Mouse (Mus musculus): ENCODE measurements around the gene Klhl29. TPM values are rescaled to one million over a fixed set of nuclear protein-coding genes. Genes with fewer than 3 reads are reported as not detected.
A peak's percentile ranks its signal among the peaks of the same experiment; 100 is the strongest.

Klhl29 gene
- polyA plus RNA-seq, 2 experiments: 4.9 to 14.0 TPM

GRCm38 (mm10) chr12:5070131-5070530 is 305.4 kb downstream of the Klhl29 start:
- no peaks in the 10 kb centered on the region for H3K36me3 ChIP-seq (ENCODE audit: control insufficient read depth, insufficient read depth, low read length)

GRCm38 (mm10) chr12:5067590-5067989 is 307.9 kb downstream of the Klhl29 start:
- no peak for ATAC-seq (ENCODE audit: low FRiP score, low read depth)
- H3K27ac ChIP-seq (replicated peaks; ENCODE audit: low read depth, low read length): no peak overlapping the region
- no peak for DNase-seq (ENCODE audit: low spot score)
- H3K4me2 ChIP-seq (replicated peaks; ENCODE audit: low read depth, low read length, severe bottlenecking): no peak overlapping the region
- H3K4me1 ChIP-seq (ENCODE audit: control insufficient read depth, insufficient read depth, low read length): no peaks in the 10 kb centered on the region
- no peak for TF ChIP-seq POLR2A (IDR thresholded peaks at IDR 0.05; ENCODE audit: borderline replicate concordance, extremely low read depth, insufficient read depth, insufficient read length)
- H3K27me3 ChIP-seq (ENCODE audit: control insufficient read depth, insufficient read depth, low read length): no peaks in the 10 kb centered on the region
- 51% methylated on average over 3 of the region's 3 CpGs for WGBS
- H3K4me3 ChIP-seq (replicated peaks; ENCODE audit: low read length): no peak overlapping the region
- H3K36me3 ChIP-seq (ENCODE audit: control insufficient read depth, insufficient read depth, low read length): no peaks in the 10 kb centered on the region
- H3K9me3 ChIP-seq (ENCODE audit: control insufficient read depth, low read length): no peaks in the 10 kb centered on the region
- H3K9ac ChIP-seq (ENCODE audit: low read depth, low read length, severe bottlenecking): no peak overlapping the region

More at GRCm38 (mm10) chr12:5070131-5070530, 305.4 kb downstream of the Klhl29 start:
- 73% methylated on average over 3 of the region's 3 CpGs for WGBS
- no peak for TF ChIP-seq POLR2A (IDR thresholded peaks at IDR 0.05; ENCODE audit: borderline replicate concordance, extremely low read depth, insufficient read depth, insufficient read length)
- no peak for DNase-seq (ENCODE audit: low spot score)
- no peak for ATAC-seq (ENCODE audit: low FRiP score, low read depth)
- H3K4me3 ChIP-seq (replicated peaks; ENCODE audit: low read length): no peak overlapping the region
- no peak overlapping the region for H3K27ac ChIP-seq (replicated peaks; ENCODE audit: low read depth, low read length)
- no peaks in the 10 kb centered on the region for H3K9me3 ChIP-seq (ENCODE audit: control insufficient read depth, low read length)
- no peaks in the 10 kb centered on the region for H3K27me3 ChIP-seq (ENCODE audit: control insufficient read depth, insufficient read depth, low read length)
- H3K4me2 ChIP-seq (replicated peaks; ENCODE audit: low read depth, low read length, severe bottlenecking): no peak overlapping the region
- H3K9ac ChIP-seq (ENCODE audit: low read depth, low read length, severe bottlenecking): no peak overlapping the region
- H3K4me1 ChIP-seq (ENCODE audit: control insufficient read depth, insufficient read depth, low read length): no peaks in the 10 kb centered on the region

- H3K27me3 ChIP-seq (ENCODE audit: control insufficient read depth, insufficient read depth, low read length): no peaks in the 10 kb centered on the region
- no peak overlapping the region for H3K9ac ChIP-seq (ENCODE audit: low read depth, low read length, severe bottlenecking)
- H3K4me3 ChIP-seq (replicated peaks; ENCODE audit: low read length): no peak overlapping the region
- H3K4me1 ChIP-seq (ENCODE audit: control insufficient read depth, insufficient read depth, low read length): no peaks in the 10 kb centered on the region
- no peak overlapping the region for H3K4me2 ChIP-seq (replicated peaks; ENCODE audit: low read depth, low read length, severe bottlenecking)
- no peak for TF ChIP-seq POLR2A (IDR thresholded peaks at IDR 0.05; ENCODE audit: borderline replicate concordance, extremely low read depth, insufficient read depth, insufficient read length)
- no peak overlapping the region for H3K27ac ChIP-seq (replicated peaks; ENCODE audit: low read depth, low read length)
- ATAC-seq (ENCODE audit: low FRiP score, low read depth): no peak
- peaks cover 22% of the 10 kb centered on the region for H3K9me3 ChIP-seq (ENCODE audit: control insufficient read depth, low read length)
- no peak for DNase-seq (ENCODE audit: low spot score)
- peaks cover 14% of the 10 kb centered on the region for H3K36me3 ChIP-seq (ENCODE audit: control insufficient read depth, insufficient read depth, low read length)
- WGBS: 91% methylated on average over 4 of the region's 4 CpGs
These were observed 327.4 kb downstream of the Klhl29 start for GRCm38 (mm10) chr12:5048104-5048503.

GRCm38 (mm10) chr12:5044141-5044540 is 331.3 kb downstream of the Klhl29 start:
- Histone ChIP-seq H3K4me2 (replicated peaks; ENCODE audit: low read depth, low read length, severe bottlenecking) (no peak overlapping the region), H3K9me3 (ENCODE audit: control insufficient read depth, low read length) (no peaks in the 10 kb centered on the region), H3K27me3 (ENCODE audit: control insufficient read depth, insufficient read depth, low read length) (no peaks in the 10 kb centered on the region), H3K27ac (replicated peaks; ENCODE audit: low read depth, low read length) (no peak overlapping the region), H3K36me3 (ENCODE audit: control insufficient read depth, insufficient read depth, low read length) (peaks cover 28% of the 10 kb centered on the region), H3K4me1 (ENCODE audit: control insufficient read depth, insufficient read depth, low read length) (no peaks in the 10 kb centered on the region), H3K4me3 (replicated peaks; ENCODE audit: low read length) (no peak overlapping the region), H3K9ac (ENCODE audit: low read depth, low read length, severe bottlenecking) (no peak overlapping the region)
- TF ChIP-seq POLR2A (IDR thresholded peaks at IDR 0.05; ENCODE audit: borderline replicate concordance, extremely low read depth, insufficient read depth, insufficient read length): no peak
- WGBS: 89% methylated on average over 15 of the region's 15 CpGs
- DNase-seq (ENCODE audit: low spot score) (no peak), ATAC-seq (ENCODE audit: low FRiP score, low read depth) (no peak)

GRCm38 (mm10) chr12:5038008-5038407 is 337.5 kb downstream of the Klhl29 start:
- 89% methylated on average over 2 of the region's 2 CpGs for WGBS
- ATAC-seq (ENCODE audit: low FRiP score, low read depth) (no peak), DNase-seq (ENCODE audit: low spot score) (no peak)
- H3K4me3 ChIP-seq (replicated peaks; ENCODE audit: low read length): no peak overlapping the region
- H3K4me1 ChIP-seq (ENCODE audit: control insufficient read depth, insufficient read depth, low read length): no peaks in the 10 kb centered on the region
- no peaks in the 10 kb centered on the region for H3K9me3 ChIP-seq (ENCODE audit: control insufficient read depth, low read length)
- H3K36me3 ChIP-seq (ENCODE audit: control insufficient read depth, insufficient read depth, low read length): peaks cover 60% of the 10 kb centered on the region
- no peak overlapping the region for H3K27ac ChIP-seq (replicated peaks; ENCODE audit: low read depth, low read length)
- H3K4me2 ChIP-seq (replicated peaks; ENCODE audit: low read depth, low read length, severe bottlenecking): no peak overlapping the region
- no peaks in the 10 kb centered on the region for H3K27me3 ChIP-seq (ENCODE audit: control insufficient read depth, insufficient read depth, low read length)
- no peak overlapping the region for H3K9ac ChIP-seq (ENCODE audit: low read depth, low read length, severe bottlenecking)
- TF ChIP-seq POLR2A (IDR thresholded peaks at IDR 0.05; ENCODE audit: borderline replicate concordance, extremely low read depth, insufficient read depth, insufficient read length): no peak

- Histone ChIP-seq H3K36me3 (ENCODE audit: control insufficient read depth, insufficient read depth, low read length) (peaks cover 62% of the 10 kb centered on the region), H3K27me3 (ENCODE audit: control insufficient read depth, insufficient read depth, low read length) (no peaks in the 10 kb centered on the region), H3K9me3 (ENCODE audit: control insufficient read depth, low read length) (no peaks in the 10 kb centered on the region), H3K27ac (replicated peaks; ENCODE audit: low read depth, low read length) (no peak overlapping the region), H3K9ac (ENCODE audit: low read depth, low read length, severe bottlenecking) (no peak overlapping the region), H3K4me3 (replicated peaks; ENCODE audit: low read length) (no peak overlapping the region), H3K4me1 (ENCODE audit: control insufficient read depth, insufficient read depth, low read length) (no peaks in the 10 kb centered on the region), H3K4me2 (replicated peaks; ENCODE audit: low read depth, low read length, severe bottlenecking) (no peak overlapping the region)
- ATAC-seq (ENCODE audit: low FRiP score, low read depth): no peak
- WGBS: 77% methylated on average over 5 of the region's 5 CpGs
- TF ChIP-seq POLR2A (IDR thresholded peaks at IDR 0.05; ENCODE audit: borderline replicate concordance, extremely low read depth, insufficient read depth, insufficient read length): no peak
- DNase-seq (ENCODE audit: low spot score): peak; percentile 12
These were observed 346.4 kb downstream of the Klhl29 start for GRCm38 (mm10) chr12:5029035-5029434.

Measured in limb, embryonic 14.5 days (tissue).